Mouse (Mus musculus) heart, embryonic 14.5 days (tissue): ENCODE data around the gene 4930524J08Rik. TPM values are rescaled to one million over a fixed set of nuclear protein-coding genes. Genes with fewer than 3 reads are reported as not detected.

ENCODE experiments used
- ATAC-seq: fragments of 200-750 bp; cut with Nextera tagmentation; 2 replicates; pipeline ENCODE4 v1.8.0; 2017; ENCODE audit warnings: low read depth, moderate TSS enrichment; ENCODE audit not compliant: insufficient number of reproducible peaks, insufficient read depth, low FRiP score
- H3K27ac ChIP-seq, 2 experiments: fragments of 200-500 bp in 1 of 2; fragments of 300-500 bp in 1 of 2; sonication (generic) in 1 of 2; replicated peaks in 1 of 2; 2 replicates each; pipeline ENCODE4 v1.5.1; 2012 to 2014; ENCODE audit warnings: low read depth in 2 of 2, low read length in 2 of 2, control low read depth in 1 of 2, mild to moderate bottlenecking in 1 of 2, mixed read lengths in 1 of 2; ENCODE audit not compliant: control insufficient read depth in 1 of 2, insufficient read depth in 1 of 2
- H3K27me3 ChIP-seq: fragments of 300-500 bp; sonication (generic); 2 replicates; pipeline ENCODE4 v1.6.1; 2014; ENCODE audit warnings: mild to moderate bottlenecking, low read length, control low read depth; ENCODE audit not compliant: control insufficient read depth, insufficient read depth
- H3K36me3 ChIP-seq: fragments of 300-500 bp; sonication (generic); 2 replicates; pipeline ENCODE4 v1.6.1; 2014; ENCODE audit warnings: mild to moderate bottlenecking, control low read depth, low read length, mixed read lengths; ENCODE audit not compliant: control insufficient read depth, insufficient read depth
- H3K4me1 ChIP-seq, 2 experiments: fragments of 200-500 bp in 1 of 2; fragments of 300-500 bp in 1 of 2; sonication (generic) in 1 of 2; 2 replicates each; pipeline ENCODE4 v1.6.1; 2012 to 2014; ENCODE audit warnings: low read length in 2 of 2, control low read depth in 1 of 2, mixed read lengths in 1 of 2; ENCODE audit not compliant: control insufficient read depth in 2 of 2, insufficient read depth in 2 of 2
- H3K4me2 ChIP-seq: fragments of 300-500 bp; sonication (generic); 2 replicates; pipeline ENCODE4 v1.6.1; 2014; ENCODE audit warnings: mild to moderate bottlenecking, low read length
- H3K4me3 ChIP-seq, 2 experiments: fragments of 200-500 bp in 1 of 2; fragments of 300-500 bp in 1 of 2; sonication (generic) in 1 of 2; 2 replicates each; pipeline ENCODE4 v1.5.1; 2012 to 2014; ENCODE audit warnings: low read length in 2 of 2, mild to moderate bottlenecking in 2 of 2, control low read depth in 1 of 2, low read depth in 1 of 2, moderate library complexity in 1 of 2; ENCODE audit not compliant: control insufficient read depth in 1 of 2, insufficient read depth in 1 of 2
- H3K9ac ChIP-seq: fragments of 300-500 bp; sonication (generic); 2 replicates; pipeline ENCODE4 v1.6.1; 2014; ENCODE audit warnings: mild to moderate bottlenecking, low read length
- H3K9me3 ChIP-seq: fragments of 300-500 bp; sonication (generic); 2 replicates; pipeline ENCODE4 v1.6.1; 2016; ENCODE audit warnings: low read length, control low read depth; ENCODE audit not compliant: control insufficient read depth
- WGBS: fragments of 180-500 bp; shearing (Covaris S2); extraction: QIAGEN DNeasy Blood & Tissue Kit; methylation state at CpG from one replicate; pipeline ENCODE4 v1.1.7; 2014; 5-methylcytosine and 5-hydroxymethylcytosine counted together
- polyA plus RNA-seq: library from polyadenylated mRNA; unstranded; fragments of >200 nt; fragmentation: Nextera tagmentation; extraction: Ambion mirVana; gene quantifications from 2 replicates; pipeline ENCODE4 v1.2.1, GENCODE M21; 2014

Gene 4930524J08Rik
- polyA plus RNA-seq, 1 experiment from 2014 or later: 1.9 TPM

DNA sequence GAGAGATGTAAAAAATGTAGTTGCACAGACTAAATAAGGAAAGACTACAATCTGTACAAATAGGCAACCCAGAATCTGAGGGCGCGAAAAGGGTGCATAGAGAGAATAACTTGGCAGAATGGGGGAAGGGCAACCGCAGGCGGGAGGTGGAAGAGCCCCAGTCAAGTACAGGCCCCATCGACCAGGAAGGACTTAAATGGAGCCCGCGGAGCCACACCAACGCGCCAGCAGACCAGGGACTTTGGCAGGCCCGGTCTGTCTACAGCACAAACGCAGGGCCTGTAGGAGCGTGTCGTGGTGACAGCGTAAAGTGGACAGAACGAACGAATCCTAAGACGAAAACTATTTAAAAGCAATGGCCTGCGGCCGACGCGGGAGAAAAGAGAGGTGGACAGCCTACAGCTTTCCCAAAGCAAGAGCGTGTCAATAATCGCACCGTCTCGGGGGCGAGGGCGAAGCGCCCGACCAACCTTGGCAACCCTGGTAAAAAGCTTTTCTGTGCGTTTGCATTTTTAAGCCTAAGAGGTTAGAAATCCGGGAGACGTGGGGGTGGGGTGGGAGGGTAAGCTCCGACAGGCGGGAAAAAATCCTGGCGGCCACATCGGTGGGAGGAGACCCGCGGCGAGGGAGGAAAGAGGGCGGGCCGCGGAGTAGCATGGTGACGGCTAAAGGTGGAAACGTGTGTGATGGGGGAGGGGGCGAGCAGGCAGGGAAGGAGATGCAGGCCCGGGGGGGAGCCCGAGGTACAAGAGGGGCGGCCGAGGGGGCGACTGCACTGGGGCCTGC is 1.2 kb upstream of the 4930524J08Rik start:
- peak overlapping the region; percentile 92 to 99 for H3K4me3 ChIP-seq
- peak overlapping the region; percentile 98 for H3K9ac ChIP-seq
- peak overlapping the region; percentile 77 for H3K4me2 ChIP-seq
- H3K4me1 ChIP-seq: peaks cover 2 to 30% of the 10 kb centered on the region in 2 experiments
- peak; percentile 51 for ATAC-seq
- H3K27ac ChIP-seq: peak overlapping the region; percentile 69 to 99
- H3K27me3 ChIP-seq: no peaks in the 10 kb centered on the region
- peaks cover 13% of the 10 kb centered on the region; the same call in 1 of the 2 replicates for H3K36me3 ChIP-seq
- H3K9me3 ChIP-seq: no peaks in the 10 kb centered on the region
- under 1% methylated on average over 41 of the region's 50 CpGs for WGBS

DNA sequence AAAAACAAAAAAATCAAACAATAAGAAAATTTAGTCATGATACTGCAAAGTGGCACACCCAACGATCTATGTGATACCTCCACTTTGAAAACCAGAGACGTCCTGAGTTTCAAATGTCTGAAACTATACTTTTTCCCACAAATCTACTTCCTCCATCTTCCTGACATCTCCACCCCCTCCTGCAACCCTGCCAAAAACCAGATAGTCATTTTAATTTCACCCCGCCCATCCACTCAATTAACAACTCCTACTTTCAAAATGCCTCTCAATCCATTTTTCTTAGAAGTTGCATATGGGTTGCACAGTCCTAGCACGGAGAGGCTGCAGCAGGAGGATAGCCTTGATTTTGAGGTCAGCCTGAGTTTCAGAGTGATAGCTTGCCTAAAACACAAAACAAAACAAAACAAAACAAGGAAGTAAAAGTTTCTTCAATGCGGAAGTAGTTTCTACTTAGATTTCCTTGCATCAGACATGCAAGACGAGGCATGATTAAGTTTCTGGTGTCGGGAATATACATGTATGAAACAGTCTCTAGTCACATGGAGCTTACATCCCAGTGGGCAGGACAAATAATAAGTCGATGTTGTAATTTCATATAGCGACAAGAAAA is 4.7 kb downstream of the 4930524J08Rik start:
- no peak overlapping the region for H3K9ac ChIP-seq
- H3K4me2 ChIP-seq: no peak overlapping the region
- WGBS: 86% methylated on average over 9 of the region's 9 CpGs
- no peaks in the 10 kb centered on the region for H3K9me3 ChIP-seq
- ATAC-seq: no peak
- no peaks in the 10 kb centered on the region for H3K36me3 ChIP-seq
- no peak overlapping the region for H3K27ac ChIP-seq
- no peak overlapping the region for H3K4me3 ChIP-seq
- no peaks in the 10 kb centered on the region for H3K27me3 ChIP-seq
- H3K4me1 ChIP-seq: no peaks in the 10 kb centered on the region; a peak in 1 of 4 replicates

DNA sequence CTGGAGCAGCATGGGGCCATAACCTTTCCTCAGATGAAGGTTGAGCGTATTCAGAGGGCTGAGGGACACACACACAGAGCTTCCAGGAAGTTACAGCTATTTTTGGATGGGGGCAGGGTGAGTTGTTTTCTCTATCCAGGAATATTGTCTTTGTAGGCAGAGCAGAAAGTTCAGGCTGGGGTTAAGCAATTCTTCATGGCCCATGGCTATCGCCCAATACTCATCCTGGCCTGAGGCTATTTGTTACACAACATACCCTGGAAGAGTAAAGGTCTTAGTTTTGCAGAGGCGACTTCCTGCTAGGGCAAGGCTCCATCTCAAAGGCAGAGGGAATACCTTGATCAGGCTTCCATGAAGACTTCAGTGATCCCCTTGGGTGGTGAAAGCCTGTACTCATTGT is 15.3 kb downstream of the 4930524J08Rik start:
- ATAC-seq: no peak
- Histone ChIP-seq H3K9me3 (0 out of 2 replicates have a peak, but pooled peaks cover 3% of the 10 kb centered on the region), H3K36me3 (no peaks in the 10 kb centered on the region), H3K27me3 (no peaks in the 10 kb centered on the region), H3K4me2 (no peak overlapping the region), H3K4me1 (no peaks in the 10 kb centered on the region), H3K9ac (no peak overlapping the region), H3K27ac (no peak overlapping the region), H3K4me3 (no peak overlapping the region)
- 76% methylated on average over 3 of the region's 3 CpGs for WGBS

DNA sequence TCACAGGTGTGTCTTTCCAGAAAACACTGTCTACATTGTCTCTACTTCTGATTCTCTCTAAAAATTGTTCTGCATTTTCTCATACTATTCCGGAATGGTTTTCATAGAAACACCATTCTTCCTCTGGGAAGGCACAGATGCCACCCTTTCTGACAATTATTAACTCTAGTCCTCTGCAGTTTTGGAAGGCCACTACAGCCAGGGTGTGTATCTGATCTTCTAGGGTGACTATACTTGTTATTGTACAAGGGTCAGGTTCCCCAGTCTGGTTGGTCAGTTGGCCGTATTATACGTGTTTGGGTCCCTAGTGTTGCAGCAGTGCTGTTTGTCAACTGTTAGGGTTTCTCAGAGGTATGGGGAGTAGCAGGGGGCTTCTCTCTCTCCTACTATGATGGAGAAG is 15.8 kb downstream of the 4930524J08Rik start:
- no peak for ATAC-seq
- H3K4me1 ChIP-seq: no peaks in the 10 kb centered on the region
- no peak overlapping the region for H3K4me3 ChIP-seq
- H3K27me3 ChIP-seq: no peaks in the 10 kb centered on the region
- no peak overlapping the region for H3K27ac ChIP-seq
- no peak overlapping the region for H3K4me2 ChIP-seq
- H3K9ac ChIP-seq: no peak overlapping the region
- 0 out of 2 replicates have a peak, but pooled peaks cover 3% of the 10 kb centered on the region for H3K9me3 ChIP-seq
- no peaks in the 10 kb centered on the region for H3K36me3 ChIP-seq
- 87% methylated on average over 3 of the region's 3 CpGs for WGBS

DNA sequence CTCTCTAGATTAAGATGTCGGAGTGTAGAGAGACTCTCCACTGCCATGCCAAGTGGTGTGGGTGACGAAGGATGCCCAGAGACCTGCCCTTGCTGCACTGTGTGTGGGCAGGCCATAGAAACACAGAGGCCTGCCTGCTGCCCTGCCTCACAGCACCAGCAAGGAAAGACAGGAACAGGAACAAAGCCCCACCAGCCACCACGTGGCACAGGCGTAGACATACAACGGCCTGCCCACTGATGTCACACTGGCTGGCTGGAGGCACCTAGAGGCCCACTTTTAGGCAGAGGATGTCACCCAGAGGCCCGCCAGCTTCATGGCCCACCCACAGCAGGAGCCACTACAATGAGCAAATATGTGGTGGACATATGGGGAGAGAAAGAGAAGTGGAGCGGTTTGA is 21.2 kb downstream of the 4930524J08Rik start:
- Histone ChIP-seq H3K4me2 (no peak overlapping the region), H3K4me3 (no peak overlapping the region), H3K9me3 (0 out of 2 replicates have a peak, but pooled peaks cover 3% of the 10 kb centered on the region), H3K27me3 (no peaks in the 10 kb centered on the region), H3K9ac (no peak overlapping the region), H3K4me1 (peaks cover 0 to 3% of the 10 kb centered on the region in 2 experiments; a peak in 2 of 4 replicates), H3K27ac (no peak overlapping the region), H3K36me3 (no peaks in the 10 kb centered on the region)
- WGBS: 69% methylated on average over 7 of the region's 7 CpGs
- no peak for ATAC-seq

DNA sequence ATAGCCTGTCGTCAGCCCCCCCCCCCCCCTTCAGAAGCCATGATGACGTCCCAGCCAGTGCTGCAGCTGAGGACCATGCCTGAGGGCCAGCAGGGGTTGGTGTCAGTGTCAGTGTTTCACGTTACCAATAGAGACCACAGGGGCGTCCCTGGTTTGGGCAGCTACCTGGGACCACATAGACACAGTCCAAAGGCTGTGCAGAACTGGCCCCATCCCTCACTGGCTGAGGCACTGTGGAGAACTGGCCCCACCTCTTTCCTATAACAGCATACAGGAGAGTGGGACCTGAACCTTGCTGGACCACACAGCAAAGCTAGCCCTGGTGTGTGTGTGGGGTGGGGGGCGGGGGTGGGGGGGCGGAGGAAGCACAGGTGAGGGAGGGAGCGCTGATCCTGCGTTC is 21.6 kb downstream of the 4930524J08Rik start:
- Histone ChIP-seq H3K4me2 (no peak overlapping the region), H3K9me3 (0 out of 2 replicates have a peak, but pooled peaks cover 3% of the 10 kb centered on the region), H3K27me3 (no peaks in the 10 kb centered on the region), H3K36me3 (no peaks in the 10 kb centered on the region), H3K4me3 (no peak overlapping the region), H3K27ac (no peak overlapping the region), H3K9ac (no peak overlapping the region), H3K4me1 (peaks cover 4 to 7% of the 10 kb centered on the region in 2 experiments)
- ATAC-seq: no peak
- WGBS: 34% methylated on average over 8 of the region's 8 CpGs

DNA sequence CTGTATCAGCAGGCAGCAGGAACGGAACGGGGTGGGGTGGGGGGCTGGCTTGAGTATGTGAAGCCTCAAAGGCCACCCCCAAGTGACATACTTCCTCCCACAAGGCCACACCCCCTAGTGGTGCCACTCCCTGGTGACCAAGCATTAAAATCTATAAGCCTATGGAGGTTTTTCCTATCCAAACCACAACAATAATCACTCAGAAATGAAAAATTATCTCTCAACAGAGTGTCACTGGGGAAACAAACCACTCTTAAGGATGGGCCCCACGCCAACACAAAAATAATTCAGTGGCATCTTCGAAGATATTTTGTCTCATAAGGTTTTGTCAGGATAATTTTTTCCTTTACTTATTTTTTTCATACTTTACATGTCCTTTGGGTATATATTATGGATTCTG is 25.0 kb downstream of the 4930524J08Rik start:
- Histone ChIP-seq H3K4me1 (peaks cover 10 to 21% of the 10 kb centered on the region in 2 experiments), H3K27me3 (no peaks in the 10 kb centered on the region), H3K9me3 (no peaks in the 10 kb centered on the region), H3K4me2 (no peak overlapping the region), H3K9ac (no peak overlapping the region), H3K4me3 (no peak overlapping the region), H3K27ac (no peak overlapping the region), H3K36me3 (no peaks in the 10 kb centered on the region)
- 75% methylated on average over 4 of the region's 4 CpGs for WGBS
- no peak for ATAC-seq
